Mouse (Mus musculus): ENCODE data around the gene Tle1. TPM values are rescaled to one million over a fixed set of nuclear protein-coding genes. Genes with fewer than 3 reads are reported as not detected.

The Tle1 gene
- polyA plus RNA-seq, 1 experiment = 57.0 TPM

DNA sequence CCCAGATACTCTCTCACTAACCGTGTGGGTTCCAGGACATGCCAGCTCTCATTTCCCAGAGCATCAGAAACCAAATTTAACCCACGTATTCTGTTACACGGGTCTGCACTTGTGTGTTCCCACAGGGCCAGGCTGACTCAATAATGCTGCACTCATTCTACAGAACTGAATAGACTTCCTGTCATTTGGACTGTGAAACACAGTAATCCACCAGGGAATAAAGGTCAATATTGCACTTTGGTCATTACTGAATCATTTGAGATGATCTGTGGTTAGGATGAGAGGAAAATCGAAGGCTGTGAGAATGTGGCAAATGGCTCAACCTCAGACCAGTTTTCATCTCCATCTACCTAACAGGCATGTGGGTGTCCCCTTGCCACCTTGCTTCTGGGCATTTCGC, 16.2 kb downstream of the Tle1 start:
- Histone ChIP-seq H3K4me3 (ENCODE audit: low read depth, low read length) (no peak overlapping the region), H3K27me3 (ENCODE audit: control insufficient read depth, insufficient read depth, low read length) (no peaks in the 10 kb centered on the region), H3K27ac (ENCODE audit: insufficient read depth, low read depth, low read length) (no peak overlapping the region), H3K36me3 (ENCODE audit: control insufficient read depth, insufficient read depth, low read length) (peaks cover 22% of the 10 kb centered on the region), H3K4me1 (ENCODE audit: control insufficient read depth, insufficient read depth, insufficient read length, low read length) (peaks cover 4% of the 10 kb centered on the region; the same call in 1 of the 2 replicates)
- TF ChIP-seq POLR2A (IDR thresholded peaks at IDR 0.05; ENCODE audit: low read depth, low read length) (no peak), CTCF (IDR thresholded peaks at IDR 0.05; ENCODE audit: extremely low read depth, insufficient read length, insufficient replicate concordance, low read depth, low read length) (no peak)
- WGBS = 60% methylated on average over 5 of the region's 5 CpGs

DNA sequence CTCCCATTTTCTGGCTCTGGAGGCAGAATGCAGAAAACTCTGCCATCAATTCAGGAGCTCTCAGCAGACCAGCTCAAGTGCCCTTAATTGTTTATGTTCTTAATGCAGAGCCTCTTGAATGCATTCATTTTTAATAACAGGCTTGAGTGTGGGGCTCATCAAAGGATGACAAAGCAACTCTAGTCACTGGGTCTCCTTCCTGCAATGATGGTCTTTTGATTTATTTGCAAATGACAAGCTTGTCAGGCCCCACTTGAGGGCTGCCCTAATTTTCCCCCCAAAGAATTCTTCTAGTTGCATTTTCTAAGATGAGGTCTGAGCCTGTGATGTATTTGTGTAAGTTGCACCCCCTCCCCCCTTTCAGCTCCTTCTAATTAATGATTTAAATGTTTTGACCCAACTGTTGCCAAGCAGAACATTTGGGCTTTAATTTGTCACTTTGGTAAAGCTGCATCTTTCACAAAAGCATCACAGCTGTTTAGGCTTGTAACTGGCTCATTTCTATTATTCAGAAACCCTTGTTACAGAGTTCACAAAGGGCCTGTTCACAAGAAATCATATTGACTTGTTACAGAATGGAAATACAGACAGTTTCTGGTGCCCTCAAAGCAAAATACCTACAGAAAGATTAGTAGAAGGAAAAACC, 18.3 kb downstream of the Tle1 start:
- Histone ChIP-seq H3K4me1 (ENCODE audit: control insufficient read depth, insufficient read depth, insufficient read length, low read length) (peaks cover 4% of the 10 kb centered on the region; the same call in 1 of the 2 replicates), H3K4me3 (ENCODE audit: low read depth, low read length) (no peak overlapping the region), H3K36me3 (ENCODE audit: control insufficient read depth, insufficient read depth, low read length) (peaks cover 16% of the 10 kb centered on the region), H3K27ac (ENCODE audit: insufficient read depth, low read depth, low read length) (no peak overlapping the region), H3K27me3 (ENCODE audit: control insufficient read depth, insufficient read depth, low read length) (no peaks in the 10 kb centered on the region)
- TF ChIP-seq POLR2A (IDR thresholded peaks at IDR 0.05; ENCODE audit: low read depth, low read length) = no peak
- TF ChIP-seq CTCF (IDR thresholded peaks at IDR 0.05; ENCODE audit: extremely low read depth, insufficient read length, insufficient replicate concordance, low read depth, low read length) = no peak

DNA sequence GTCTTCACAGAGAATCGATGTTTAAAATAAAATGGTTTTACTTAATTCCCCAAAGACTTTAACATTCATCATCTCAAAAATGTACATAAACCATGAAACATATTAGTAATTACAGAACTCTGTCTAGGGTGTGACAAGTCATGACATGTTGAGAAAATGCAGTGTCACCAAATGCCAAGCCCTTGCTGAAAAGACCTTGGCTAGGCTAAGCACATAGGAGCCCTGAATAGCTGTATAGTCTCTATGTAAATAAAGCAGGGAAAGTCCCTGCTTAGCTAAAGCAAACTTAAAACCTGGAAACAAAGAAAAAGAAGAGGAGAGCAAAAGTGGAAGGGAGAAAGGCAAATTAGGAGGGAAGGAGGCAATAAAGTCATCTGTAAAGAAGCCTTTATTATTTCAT, 24.8 kb downstream of the Tle1 start:
- WGBS = 92% methylated on average over 1 of the region's 1 CpGs
- H3K27ac ChIP-seq (ENCODE audit: insufficient read depth, low read depth, low read length) = no peak overlapping the region
- no peaks in the 10 kb centered on the region for H3K4me1 ChIP-seq (ENCODE audit: control insufficient read depth, insufficient read depth, insufficient read length, low read length)

DNA sequence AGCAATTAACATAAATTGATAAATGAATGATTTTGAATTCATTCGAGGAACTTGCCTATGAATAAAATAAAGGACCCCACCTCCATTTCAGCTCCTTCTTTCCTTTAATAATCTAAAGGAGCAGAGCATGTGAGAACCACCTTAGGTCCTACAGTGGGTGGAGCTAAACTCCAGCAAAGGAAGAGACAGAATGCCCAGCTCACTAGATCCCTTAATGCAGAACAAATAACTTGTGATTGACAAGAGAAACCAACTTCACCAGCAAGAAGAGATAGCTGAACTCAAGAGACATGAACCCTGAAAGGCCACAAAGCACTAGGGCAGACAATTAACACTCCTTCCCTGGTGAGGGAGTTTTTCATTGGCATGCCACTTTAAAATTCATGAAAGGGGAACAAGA, 32.5 kb downstream of the Tle1 start:
- TF ChIP-seq POLR2A (IDR thresholded peaks at IDR 0.05; ENCODE audit: low read depth, low read length) = no peak
- TF ChIP-seq CTCF (IDR thresholded peaks at IDR 0.05; ENCODE audit: extremely low read depth, insufficient read length, insufficient replicate concordance, low read depth, low read length) = no peak
- WGBS = 68% methylated on average over 1 of the region's 1 CpGs
- H3K27ac ChIP-seq (ENCODE audit: insufficient read depth, low read depth, low read length) = no peak overlapping the region
- H3K27me3 ChIP-seq (ENCODE audit: control insufficient read depth, insufficient read depth, low read length) = no peaks in the 10 kb centered on the region
- H3K4me1 ChIP-seq (ENCODE audit: control insufficient read depth, insufficient read depth, insufficient read length, low read length) = no peaks in the 10 kb centered on the region
- H3K4me3 ChIP-seq (ENCODE audit: low read depth, low read length) = no peak overlapping the region
- H3K36me3 ChIP-seq (ENCODE audit: control insufficient read depth, insufficient read depth, low read length) = peaks cover 42% of the 10 kb centered on the region

More for the DNA sequence above, 24.8 kb downstream of the Tle1 start:
- no peak for TF ChIP-seq POLR2A (IDR thresholded peaks at IDR 0.05; ENCODE audit: low read depth, low read length)
- no peak for TF ChIP-seq CTCF (IDR thresholded peaks at IDR 0.05; ENCODE audit: extremely low read depth, insufficient read length, insufficient replicate concordance, low read depth, low read length)
- Histone ChIP-seq H3K27me3 (ENCODE audit: control insufficient read depth, insufficient read depth, low read length) (no peaks in the 10 kb centered on the region), H3K36me3 (ENCODE audit: control insufficient read depth, insufficient read depth, low read length) (peaks cover 8% of the 10 kb centered on the region), H3K4me3 (ENCODE audit: low read depth, low read length) (no peak overlapping the region)

DNA sequence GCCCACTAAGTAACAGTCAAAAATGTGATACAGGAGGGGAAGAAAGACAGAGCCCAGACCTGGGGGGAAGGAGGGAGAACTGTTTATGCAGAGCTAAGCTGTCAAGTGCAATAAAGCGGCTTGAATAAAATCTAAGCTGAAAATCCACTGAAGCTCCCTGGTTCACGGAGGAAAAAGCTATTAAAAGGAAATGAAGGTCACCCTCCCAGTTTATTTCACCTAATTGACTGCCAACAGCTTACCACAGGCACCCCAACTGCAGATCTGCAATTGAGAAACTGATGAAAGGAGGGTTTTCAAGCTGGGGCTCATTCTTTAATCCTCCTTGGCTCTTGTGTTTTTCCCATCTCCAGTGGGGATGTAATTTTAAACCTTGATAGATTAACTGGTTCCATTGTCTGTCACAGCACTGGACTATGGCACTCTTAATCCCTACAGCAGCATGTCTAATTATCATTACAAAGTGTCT, 32.9 kb downstream of the Tle1 start:
- Histone ChIP-seq H3K4me3 (ENCODE audit: low read depth, low read length) (no peak overlapping the region), H3K36me3 (ENCODE audit: control insufficient read depth, insufficient read depth, low read length) (peaks cover 43% of the 10 kb centered on the region), H3K27me3 (ENCODE audit: control insufficient read depth, insufficient read depth, low read length) (no peaks in the 10 kb centered on the region), H3K4me1 (ENCODE audit: control insufficient read depth, insufficient read depth, insufficient read length, low read length) (no peaks in the 10 kb centered on the region), H3K27ac (ENCODE audit: insufficient read depth, low read depth, low read length) (no peak overlapping the region)
- no peak for TF ChIP-seq POLR2A (IDR thresholded peaks at IDR 0.05; ENCODE audit: low read depth, low read length)
- TF ChIP-seq CTCF (IDR thresholded peaks at IDR 0.05; ENCODE audit: extremely low read depth, insufficient read length, insufficient replicate concordance, low read depth, low read length) = no peak
- 78% methylated on average over 2 of the region's 2 CpGs for WGBS

DNA sequence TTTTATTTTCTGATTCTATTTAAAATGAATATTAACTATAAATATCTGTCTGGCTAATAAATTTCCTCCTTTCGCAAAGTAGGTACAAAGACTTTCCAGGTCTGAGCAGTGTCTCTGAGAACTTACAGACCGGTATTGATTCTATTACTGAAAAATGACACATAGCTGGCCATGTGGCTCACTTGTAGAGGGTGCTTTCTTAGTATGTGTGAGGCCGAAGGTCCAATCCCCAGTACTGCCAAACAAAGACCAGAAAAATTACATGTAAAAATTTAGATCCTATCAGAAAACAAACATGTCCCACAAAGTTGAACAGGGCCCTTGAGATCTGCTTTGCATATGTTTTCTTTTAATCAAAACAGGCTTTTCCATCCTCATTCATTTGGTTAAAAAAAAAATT, 33.5 kb downstream of the Tle1 start:
- Histone ChIP-seq H3K4me1 (ENCODE audit: control insufficient read depth, insufficient read depth, insufficient read length, low read length) (no peaks in the 10 kb centered on the region), H3K27me3 (ENCODE audit: control insufficient read depth, insufficient read depth, low read length) (no peaks in the 10 kb centered on the region), H3K36me3 (ENCODE audit: control insufficient read depth, insufficient read depth, low read length) (peaks cover 46% of the 10 kb centered on the region), H3K4me3 (ENCODE audit: low read depth, low read length) (no peak overlapping the region), H3K27ac (ENCODE audit: insufficient read depth, low read depth, low read length) (no peak overlapping the region)
- TF ChIP-seq CTCF (IDR thresholded peaks at IDR 0.05; ENCODE audit: extremely low read depth, insufficient read length, insufficient replicate concordance, low read depth, low read length) = no peak
- TF ChIP-seq POLR2A (IDR thresholded peaks at IDR 0.05; ENCODE audit: low read depth, low read length) = no peak
- WGBS = 96% methylated on average over 3 of the region's 3 CpGs

DNA sequence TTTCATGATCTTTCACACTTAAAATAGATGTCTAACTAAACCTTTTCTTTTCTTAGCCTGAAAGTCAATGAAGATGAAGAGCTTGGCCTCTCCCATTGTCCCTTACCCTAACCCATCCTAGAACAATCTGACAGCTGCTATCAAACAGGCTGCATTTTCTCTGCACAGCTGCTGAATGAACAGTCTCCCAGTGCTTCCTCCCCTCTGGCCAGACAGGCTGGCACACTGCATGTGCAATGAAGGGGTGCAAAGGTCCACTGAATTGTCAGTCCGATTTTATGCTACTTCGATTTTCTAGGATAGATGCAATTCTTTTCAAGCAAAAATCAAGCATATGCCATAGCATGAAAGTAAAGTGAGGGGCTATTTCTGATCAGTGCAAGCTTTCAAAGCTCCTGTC, 34.2 kb downstream of the Tle1 start:
- Histone ChIP-seq H3K4me3 (ENCODE audit: low read depth, low read length) (no peak overlapping the region), H3K4me1 (ENCODE audit: control insufficient read depth, insufficient read depth, insufficient read length, low read length) (no peaks in the 10 kb centered on the region), H3K27me3 (ENCODE audit: control insufficient read depth, insufficient read depth, low read length) (no peaks in the 10 kb centered on the region), H3K27ac (ENCODE audit: insufficient read depth, low read depth, low read length) (no peak overlapping the region), H3K36me3 (ENCODE audit: control insufficient read depth, insufficient read depth, low read length) (peaks cover 49% of the 10 kb centered on the region)
- no peak for TF ChIP-seq POLR2A (IDR thresholded peaks at IDR 0.05; ENCODE audit: low read depth, low read length)
- TF ChIP-seq CTCF (IDR thresholded peaks at IDR 0.05; ENCODE audit: extremely low read depth, insufficient read length, insufficient replicate concordance, low read depth, low read length) = no peak
- 64% methylated on average over 2 of the region's 2 CpGs for WGBS

All from small intestine, adult 2 months (tissue).